Mouse (Mus musculus): ENCODE data around the gene Plac8.

DNA sequence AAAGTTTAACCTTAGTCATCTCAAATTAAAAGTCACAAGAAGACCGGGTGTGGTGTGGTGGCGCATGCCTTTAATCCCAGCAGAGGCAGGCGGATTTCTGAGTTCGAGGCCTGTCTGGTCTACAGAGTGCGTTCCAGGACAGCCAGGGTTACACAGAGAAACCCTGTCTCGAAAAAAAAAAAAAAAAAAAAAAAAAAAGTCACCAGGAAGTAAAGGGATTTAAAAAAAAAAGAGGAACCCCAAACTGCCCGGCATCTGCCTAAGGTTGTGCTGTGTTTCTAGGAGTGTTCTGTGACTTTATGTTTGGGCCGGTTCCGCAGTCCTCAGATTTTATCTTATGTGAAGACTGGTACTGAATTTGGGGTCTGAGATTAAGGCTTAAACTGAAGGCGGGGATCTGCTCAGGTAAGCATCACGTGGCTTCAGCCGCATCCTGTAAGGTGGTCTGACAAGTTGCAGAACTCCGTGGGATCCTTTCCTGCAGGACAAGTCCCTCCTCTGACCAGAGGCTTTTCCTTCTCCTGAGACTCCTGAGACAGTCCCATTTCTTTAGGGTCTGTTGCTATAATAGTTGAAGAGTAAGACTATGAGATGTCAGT lies 1.9 kb downstream of the Plac8 start:
- TF ChIP-seq EP300 (optimal IDR thresholded peaks at IDR 0.05) (no peak), CTCF (IDR thresholded peaks at IDR 0.05; ENCODE audit: low read depth) (no peak)
